Mouse (Mus musculus): ENCODE measurements around the gene Gm10337. TPM values are rescaled to one million over a fixed set of nuclear protein-coding genes. Genes with fewer than 3 reads are reported as not detected.

Gm10337 gene
- total RNA-seq, 2 experiments from 2014 or later: not detected

Other genes starting within 250 kb of the Gm10337 start
- gene Rarg, start 246.2 kb upstream of the Gm10337 start, total RNA-seq (2021): 1 to 10 TPM; 8.3 to 10.0 TPM
- gene Gm9918, start 233.2 kb upstream of the Gm10337 start, total RNA-seq (2021): not detected
- gene Mfsd5, start 224.3 kb upstream of the Gm10337 start, total RNA-seq (2021): 10 to 100 TPM; 33.9 to 37.3 TPM
- 1 to 10 TPM; 1.4 to 1.8 TPM for gene Espl1, start 207.5 kb upstream of the Gm10337 start, total RNA-seq (2021)
- 100 to 1,000 TPM; 400 to 436 TPM for gene Pfdn5, start 177.6 kb upstream of the Gm10337 start, total RNA-seq (2021)
- gene Myg1, start 172.0 kb upstream of the Gm10337 start, total RNA-seq (2021): 10 to 100 TPM; 65.9 to 69.8 TPM
- 10 to 100 TPM; 21.4 to 24.2 TPM for gene Aaas, start 153.0 kb upstream of the Gm10337 start, total RNA-seq (2021)
- gene Sp7, start 136.5 kb upstream of the Gm10337 start, total RNA-seq (2021): under 1 TPM; 0.38 to 0.57 TPM
- 10 to 100 TPM; 22.4 to 23.1 TPM for gene Sp1, start 97.6 kb upstream of the Gm10337 start, total RNA-seq (2021)
- under 1 TPM; 0.42 to 0.51 TPM for gene Amhr2, start 58.4 kb upstream of the Gm10337 start, total RNA-seq (2021)
- 10 to 100 TPM; 40.6 to 41.0 TPM for gene Prr13, start 44.7 kb upstream of the Gm10337 start, total RNA-seq (2021)
- 100 to 1,000 TPM; 448 to 513 TPM for gene Pcbp2, start 33.2 kb upstream of the Gm10337 start, total RNA-seq (2021)
- gene Map3k12, start 13.3 kb downstream of the Gm10337 start, total RNA-seq (2021): 100 to 1,000 TPM in 1 of 2 experiments, 10 to 100 TPM in 1; 96.4 to 103 TPM
- 10 to 100 TPM; 32.2 to 36.9 TPM for gene Tarbp2, start 14.5 kb downstream of the Gm10337 start, total RNA-seq (2021)
- gene Npff, start 21.2 kb downstream of the Gm10337 start, total RNA-seq (2021): 1 to 10 TPM; 3.7 to 4.3 TPM
- gene Gm28047, start 121.3 kb downstream of the Gm10337 start, total RNA-seq (2021): 1 to 10 TPM in 1 of 2 experiments, not detected in 1; 3.1 TPM
- 10 to 100 TPM; 40.4 to 45.0 TPM for gene Atf7, start 121.7 kb downstream of the Gm10337 start, total RNA-seq (2021)
- gene Atp5g2, start 168.6 kb downstream of the Gm10337 start, total RNA-seq (2021): 10 to 100 TPM; 10.6 to 17.2 TPM
- gene Calcoco1, start 218.5 kb downstream of the Gm10337 start, total RNA-seq (2021): 10 to 100 TPM; 86.7 to 89.8 TPM

All from layer of hippocampus, postnatal 36 days (tissue).